Mouse (Mus musculus) myocyte (in vitro differentiated cells): Measurements from ENCODE around the gene Zfp804b. TPM values are rescaled to one million over a fixed set of nuclear protein-coding genes. Genes with fewer than 3 reads are reported as not detected.

ENCODE experiments used
- H3K27me3 ChIP-seq: one replicate; pipeline ENCODE4 v1.6.1; 2011; ENCODE audit not compliant: control insufficient read depth, insufficient read depth, insufficient read length
- H3K36me3 ChIP-seq: one replicate; pipeline ENCODE4 v1.6.1; 2011; ENCODE audit not compliant: control insufficient read depth, insufficient read depth
- H3K4me2 ChIP-seq: one replicate; pipeline ENCODE4 v1.6.1; 2011; ENCODE audit warnings: low read depth, control low read depth
- H3K4me3 ChIP-seq: one replicate; pipeline ENCODE4 v1.5.1; 2011; ENCODE audit warnings: mild to moderate bottlenecking, control low read depth, moderate library complexity
- H3K79me2 ChIP-seq: one replicate; pipeline ENCODE4 v1.6.1; 2011; ENCODE audit not compliant: control insufficient read depth, insufficient read depth
- H3ac ChIP-seq: one replicate; pipeline ENCODE4 v1.6.1; 2011; ENCODE audit not compliant: control insufficient read depth, insufficient read length
- CEBPB ChIP-seq: IDR thresholded peaks from 2 replicates; pipeline ENCODE4 v1.6.1; 2011; ENCODE audit warnings: mild to moderate bottlenecking, moderate library complexity; ENCODE audit not compliant: poor library complexity, insufficient read depth, severe bottlenecking
- E2F4 ChIP-seq: IDR thresholded peaks from one replicate; pipeline ENCODE4 v1.6.1; 2011; ENCODE audit warnings: mild to moderate bottlenecking, control low read depth, moderate library complexity; ENCODE audit not compliant: insufficient read depth
- MAX ChIP-seq: IDR thresholded peaks from one replicate; pipeline ENCODE4 v1.6.1; 2011; ENCODE audit warnings: low read depth, mild to moderate bottlenecking, control low read depth
- MYOD1 ChIP-seq, 3 experiments: IDR thresholded peaks; one replicate each; pipeline ENCODE4 v1.6.1; 2011; ENCODE audit warnings: control low read depth in 2 of 3, low read depth in 2 of 3, mild to moderate bottlenecking in 2 of 3, moderate library complexity in 1 of 3; ENCODE audit not compliant: insufficient read length in 2 of 3, control insufficient read depth in 1 of 3
- MYOG ChIP-seq, 3 experiments: IDR thresholded peaks; one replicate each; pipeline ENCODE4 v1.6.1; 2011; ENCODE audit warnings: control low read depth in 2 of 3, low read depth in 2 of 3, mild to moderate bottlenecking in 2 of 3; ENCODE audit not compliant: insufficient read length in 2 of 3, control insufficient read depth in 1 of 3, insufficient read depth in 1 of 3
- POLR2A ChIP-seq: IDR thresholded peaks from one replicate; pipeline ENCODE4 v1.6.1; 2011; ENCODE audit warnings: low read depth, mild to moderate bottlenecking, control low read depth, moderate library complexity; ENCODE audit not compliant: insufficient read length
- POLR2AphosphoS2 ChIP-seq: IDR thresholded peaks from one replicate; pipeline ENCODE4 v1.6.1; 2011; ENCODE audit warnings: low read depth, control low read depth; ENCODE audit not compliant: insufficient read length
- REST ChIP-seq: IDR thresholded peaks from one replicate; pipeline ENCODE4 v1.6.1; 2011; ENCODE audit warnings: mild to moderate bottlenecking, control low read depth, moderate library complexity; ENCODE audit not compliant: insufficient read depth, insufficient read length
- SRF ChIP-seq: IDR thresholded peaks from one replicate; pipeline ENCODE4 v1.6.1; 2011; ENCODE audit warnings: low read depth; ENCODE audit not compliant: control insufficient read depth, insufficient read length
- TCF12 ChIP-seq: IDR thresholded peaks from one replicate; pipeline ENCODE4 v1.6.1; 2011; ENCODE audit warnings: mild to moderate bottlenecking, control low read depth; ENCODE audit not compliant: poor library complexity, insufficient read depth, severe bottlenecking
- TCF3 ChIP-seq: IDR thresholded peaks from one replicate; pipeline ENCODE4 v1.6.1; 2011; ENCODE audit warnings: low read depth, control low read depth; ENCODE audit not compliant: insufficient read length
- USF1 ChIP-seq: IDR thresholded peaks from one replicate; pipeline ENCODE4 v1.6.1; 2011; ENCODE audit warnings: low read depth, mild to moderate bottlenecking, control low read depth, moderate library complexity
- polyA plus RNA-seq: library from polyadenylated mRNA; unstranded; fragments of >200 nt; fragmentation: generic; extraction: Trizol; gene quantifications from one replicate; pipeline ENCODE4 v1.2.1, GENCODE M21; 2012; ENCODE audit warnings: missing spikeins

Gene Zfp804b
- polyA plus RNA-seq, 1 experiment: not detected

DNA sequence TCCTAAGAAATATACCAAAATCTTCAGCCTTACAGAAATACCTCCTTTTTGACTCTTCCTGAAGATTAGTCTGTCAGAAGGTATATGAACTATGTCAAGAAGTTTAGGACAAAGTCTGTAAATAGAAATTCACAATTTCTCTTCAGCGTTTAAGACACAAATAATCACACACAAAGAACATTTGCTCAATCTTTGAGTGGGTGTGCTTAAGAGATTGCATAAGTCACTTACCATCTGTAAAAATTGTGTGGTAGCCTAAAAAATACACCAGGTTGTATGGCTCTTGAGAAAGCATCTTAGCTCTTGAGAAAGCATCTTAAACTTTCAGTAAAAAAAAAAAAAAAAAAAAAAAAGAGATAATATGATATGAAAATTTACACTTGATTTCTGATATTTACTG is 60.2 kb downstream of the Zfp804b start:
- no peak for TF ChIP-seq MAX
- no peak for TF ChIP-seq REST
- TF ChIP-seq MYOG (IDR thresholded peaks at IDR 0.05; ENCODE audit: control insufficient read depth in 1 of 3, insufficient read depth in 1 of 3, insufficient read length in 2 of 3, low read depth in 2 of 3): no peak
- no peak for TF ChIP-seq POLR2A
- TF ChIP-seq MYOD1 (IDR thresholded peaks at IDR 0.05; ENCODE audit: control insufficient read depth in 1 of 3, insufficient read length in 2 of 3, low read depth in 2 of 3): no peak
- TF ChIP-seq E2F4: no peak
- no peak for TF ChIP-seq SRF
- no peak for TF ChIP-seq TCF3
- no peak for TF ChIP-seq USF1
- TF ChIP-seq POLR2AphosphoS2: no peak
- TF ChIP-seq TCF12: no peak
- no peak for TF ChIP-seq CEBPB
- Histone ChIP-seq H3ac (no peak overlapping the region), H3K36me3 (no peaks in the 10 kb centered on the region)

GRCm38 (mm10) chr5:7276659-7277455 is 67.7 kb downstream of the Zfp804b start:
- Histone ChIP-seq H3K4me3 (no peak overlapping the region), H3K79me2 (no peaks in the 10 kb centered on the region), H3K36me3 (no peaks in the 10 kb centered on the region), H3ac (no peak overlapping the region), H3K4me2 (no peak overlapping the region), H3K27me3 (no peaks in the 10 kb centered on the region)
- TF ChIP-seq E2F4 (no peak), SRF (no peak), POLR2AphosphoS2 (no peak), TCF3 (no peak), MYOD1 (IDR thresholded peaks at IDR 0.05; ENCODE audit: control insufficient read depth in 1 of 3, insufficient read length in 2 of 3, low read depth in 2 of 3) (no peak), REST (no peak), USF1 (no peak), MAX (no peak), CEBPB (no peak), MYOG (IDR thresholded peaks at IDR 0.05; ENCODE audit: control insufficient read depth in 1 of 3, insufficient read depth in 1 of 3, insufficient read length in 2 of 3, low read depth in 2 of 3) (no peak), TCF12 (no peak), POLR2A (no peak)

More for the DNA sequence above, 60.2 kb downstream of the Zfp804b start:
- Histone ChIP-seq H3K4me2 (no peak overlapping the region), H3K79me2 (no peaks in the 10 kb centered on the region), H3K4me3 (no peak overlapping the region), H3K27me3 (no peaks in the 10 kb centered on the region)

GRCm38 (mm10) chr5:7177589-7177988 is 167.0 kb downstream of the Zfp804b start:
- Histone ChIP-seq H3K4me3 (no peak overlapping the region), H3K4me2 (no peak overlapping the region), H3ac (no peak overlapping the region), H3K79me2 (no peaks in the 10 kb centered on the region), H3K36me3 (no peaks in the 10 kb centered on the region), H3K27me3 (no peaks in the 10 kb centered on the region)
- TF ChIP-seq REST: no peak

GRCm38 (mm10) chr5:7139658-7140057 is 204.9 kb downstream of the Zfp804b start:
- Histone ChIP-seq H3K4me3 (no peak overlapping the region), H3K36me3 (no peaks in the 10 kb centered on the region), H3ac (no peak overlapping the region), H3K79me2 (no peaks in the 10 kb centered on the region), H3K4me2 (no peak overlapping the region), H3K27me3 (no peaks in the 10 kb centered on the region)
- no peak for TF ChIP-seq POLR2A
- no peak for TF ChIP-seq MYOD1 (IDR thresholded peaks at IDR 0.05; ENCODE audit: control insufficient read depth in 1 of 3, insufficient read length in 2 of 3, low read depth in 2 of 3)

DNA sequence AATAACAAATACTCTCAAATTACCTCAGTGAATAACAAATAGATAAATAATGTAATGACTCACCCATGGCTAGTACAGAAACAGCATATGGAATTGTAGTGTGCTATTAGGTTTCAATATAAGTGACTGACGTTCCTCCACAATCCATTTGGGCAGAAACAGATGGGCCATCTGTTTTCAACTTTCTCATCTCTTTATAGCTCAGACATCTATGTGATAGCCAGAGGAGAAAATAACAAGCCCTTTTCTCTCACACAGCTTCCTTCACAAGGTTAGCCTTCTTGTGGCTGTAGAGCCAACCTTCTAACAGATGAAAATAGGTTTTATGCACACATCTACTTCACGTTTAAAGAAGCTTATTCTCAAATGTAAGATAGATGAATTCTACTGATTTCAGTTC is 242.2 kb downstream of the Zfp804b start:
- Histone ChIP-seq H3K27me3 (no peaks in the 10 kb centered on the region), H3K4me2 (no peak overlapping the region), H3K79me2 (no peaks in the 10 kb centered on the region), H3K4me3 (no peak overlapping the region), H3ac (no peak overlapping the region), H3K36me3 (no peaks in the 10 kb centered on the region)
- TF ChIP-seq POLR2A (no peak), MYOD1 (IDR thresholded peaks at IDR 0.05; ENCODE audit: control insufficient read depth in 1 of 3, insufficient read length in 2 of 3, low read depth in 2 of 3) (no peak), TCF12 (no peak), POLR2AphosphoS2 (no peak), SRF (no peak), MYOG (IDR thresholded peaks at IDR 0.05; ENCODE audit: control insufficient read depth in 1 of 3, insufficient read depth in 1 of 3, insufficient read length in 2 of 3, low read depth in 2 of 3) (no peak), USF1 (no peak), E2F4 (no peak), REST (no peak), CEBPB (no peak), MAX (no peak), TCF3 (no peak)
